Mouse (Mus musculus): Measurements from ENCODE around the gene Abcb10. TPM values are rescaled to one million over a fixed set of nuclear protein-coding genes. Genes with fewer than 3 reads are reported as not detected.

Abcb10 gene
- total RNA-seq, 2 experiments from 2014 or later: 18.3 to 19.1 TPM

DNA sequence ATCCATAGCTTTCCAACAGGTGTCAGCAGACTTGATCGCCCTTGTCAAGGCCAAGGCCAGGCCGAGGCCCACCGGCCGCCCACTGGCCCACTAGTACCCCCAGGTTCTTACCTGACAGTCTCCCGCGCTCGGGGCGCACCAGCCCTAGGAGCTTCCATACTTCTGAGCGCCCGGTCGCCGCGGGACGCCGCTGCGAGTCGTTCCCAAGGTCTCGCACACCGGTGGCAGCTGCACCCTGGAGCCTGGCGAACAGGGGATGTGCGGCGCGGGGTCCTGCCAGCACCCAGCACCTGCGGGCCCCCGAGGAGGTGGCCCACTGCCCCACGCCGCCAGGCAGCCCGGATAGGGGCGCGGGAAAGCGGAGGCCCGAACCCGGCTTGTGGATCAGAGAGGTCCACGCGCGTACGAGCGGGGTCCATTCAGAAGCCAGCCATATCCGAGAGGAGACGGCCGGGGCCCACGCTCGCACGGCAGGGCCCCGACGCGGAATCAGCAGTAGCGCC is 580 bp downstream of the Abcb10 start:
- peak in 1 of 2 experiments; percentile 34 for DNase-seq (ENCODE audit: low spot score in 2 of 2)

DNA sequence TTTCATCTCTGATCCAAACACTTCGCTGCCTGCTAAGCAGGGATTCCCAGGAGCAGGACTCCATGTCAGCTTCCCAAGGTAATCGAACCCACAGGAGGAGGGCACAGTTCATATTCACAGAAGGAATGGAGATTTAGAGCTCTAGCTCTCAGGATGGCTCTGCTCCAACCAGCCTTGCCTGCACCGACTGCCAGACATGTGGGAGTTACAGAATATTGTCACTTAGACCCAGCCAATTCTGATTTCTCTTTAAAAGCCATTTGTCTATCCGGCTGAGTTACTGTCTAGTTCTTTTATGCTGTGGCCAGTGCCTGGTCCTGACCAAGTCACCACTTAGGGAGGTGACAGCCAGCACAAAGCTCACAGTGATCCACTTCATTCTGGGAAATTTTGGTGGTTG is 1.2 kb downstream of the Abcb10 start:
- peak; percentile 48 to 79 for DNase-seq (ENCODE audit: low spot score in 2 of 2)

DNA sequence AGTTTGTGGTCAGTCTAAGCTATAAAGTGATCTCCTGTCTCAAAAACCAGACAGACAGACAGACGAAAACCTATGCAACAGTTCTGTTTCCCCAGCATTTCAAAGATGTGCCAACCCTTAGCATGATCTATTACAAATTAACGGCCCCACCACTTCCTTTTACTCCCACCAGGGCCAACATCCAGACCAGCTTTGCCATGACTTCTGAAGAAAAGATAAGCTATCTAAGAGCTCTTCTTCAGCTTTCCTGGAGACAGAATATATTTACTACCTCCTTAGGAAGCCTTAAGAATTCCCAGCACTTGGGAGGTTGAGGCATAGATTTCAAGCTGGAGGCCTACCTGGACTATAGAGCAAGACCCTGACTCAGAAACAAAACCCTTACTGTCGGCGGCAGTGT is 2.7 kb downstream of the Abcb10 start:
- DNase-seq (ENCODE audit: low spot score in 2 of 2): no peak

DNA sequence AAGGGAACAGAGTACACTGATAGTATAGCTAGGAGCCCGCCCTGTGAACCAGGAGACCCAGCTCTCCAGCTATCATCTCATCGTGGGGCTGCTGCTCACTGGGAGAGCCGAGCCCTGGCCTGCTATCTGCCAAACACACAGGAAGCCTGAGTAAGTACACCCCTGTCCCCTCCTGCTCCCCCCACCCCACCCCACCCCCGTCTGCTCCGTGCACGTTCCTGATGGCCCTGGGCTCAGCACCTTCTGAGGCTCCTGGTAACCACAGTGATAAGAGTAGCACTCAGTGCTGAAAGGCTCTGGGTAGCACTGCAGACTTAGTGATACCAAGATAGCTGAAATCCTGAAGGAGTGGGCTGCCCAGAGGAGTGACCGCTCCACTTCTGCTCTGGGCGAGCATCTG is 4.0 kb downstream of the Abcb10 start:
- DNase-seq (ENCODE audit: low spot score in 2 of 2): no peak

DNA sequence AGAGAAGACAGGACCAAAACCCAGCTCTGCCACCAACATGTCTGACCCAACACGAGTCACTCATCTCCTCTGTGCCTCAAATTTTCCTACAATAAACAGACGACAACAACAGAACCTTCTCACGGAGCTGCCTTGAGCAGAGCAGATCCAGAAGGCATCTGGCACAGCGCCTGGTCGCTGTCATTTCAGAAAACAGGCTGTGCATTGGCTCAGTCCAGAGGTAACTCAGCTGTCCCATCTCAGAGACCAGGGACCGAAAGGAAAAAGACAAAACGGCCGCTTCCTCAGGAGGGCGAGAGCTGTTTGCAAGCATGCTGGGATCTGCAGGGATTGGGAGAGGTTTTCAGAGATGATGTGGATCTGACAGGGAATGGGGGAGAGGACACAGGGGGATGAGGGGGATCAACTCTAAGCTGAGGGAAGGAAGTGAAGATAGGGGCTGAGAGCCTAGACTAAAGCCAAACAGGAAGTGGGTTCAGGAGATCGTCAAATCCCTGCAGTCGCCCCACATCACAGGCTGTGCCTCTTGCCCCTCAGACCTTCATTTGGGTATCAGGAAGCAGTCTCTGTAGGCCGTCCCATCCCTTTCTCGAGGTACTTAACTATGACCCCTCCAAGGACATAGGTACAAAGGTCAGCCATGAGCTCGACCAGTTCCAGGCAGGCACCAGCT is 4.6 kb downstream of the Abcb10 start:
- peak in 1 of 2 experiments; percentile 44 for DNase-seq (ENCODE audit: low spot score in 2 of 2)

DNA sequence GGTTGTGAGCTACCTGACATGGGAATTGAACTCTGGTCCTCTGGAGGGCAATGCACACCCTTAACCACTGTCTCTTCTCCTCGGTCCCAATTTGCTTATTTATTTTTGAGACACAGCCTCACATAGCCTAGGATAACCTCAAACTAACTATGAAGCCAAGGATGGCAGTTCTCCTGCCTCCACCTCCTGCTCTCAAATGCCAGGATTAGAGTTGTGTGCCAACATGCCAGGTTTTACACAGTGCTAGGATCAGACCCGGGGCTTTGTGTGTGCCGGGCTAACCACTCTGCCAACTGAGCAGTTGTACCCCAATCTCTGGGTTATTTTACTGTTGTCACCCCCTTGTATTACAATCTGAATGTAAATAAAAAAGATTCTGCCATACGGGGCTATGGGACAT is 5.4 kb downstream of the Abcb10 start:
- DNase-seq (ENCODE audit: low spot score in 2 of 2): peak in 1 of 2 experiments; percentile 59

DNA sequence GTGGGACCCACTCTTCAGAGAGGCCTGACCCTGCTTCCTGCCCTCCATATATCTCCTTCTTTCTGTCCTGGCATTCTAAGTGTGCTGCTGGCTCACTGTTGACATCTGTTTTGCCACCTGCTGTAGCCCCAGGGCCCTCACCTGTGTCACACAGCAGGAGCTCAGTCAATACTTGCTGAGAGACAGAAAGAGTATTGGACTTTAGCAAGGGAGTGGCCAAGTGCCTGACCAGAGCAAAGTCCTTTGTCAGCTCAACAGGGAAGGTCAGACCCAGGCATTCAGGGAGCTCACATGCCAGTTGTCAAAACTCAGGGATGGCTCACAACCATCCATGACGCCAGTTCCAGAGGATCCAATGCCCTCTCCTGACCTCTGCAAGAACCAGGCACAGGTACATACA is 9.4 kb downstream of the Abcb10 start:
- no peak for DNase-seq (ENCODE audit: low spot score in 2 of 2)

DNA sequence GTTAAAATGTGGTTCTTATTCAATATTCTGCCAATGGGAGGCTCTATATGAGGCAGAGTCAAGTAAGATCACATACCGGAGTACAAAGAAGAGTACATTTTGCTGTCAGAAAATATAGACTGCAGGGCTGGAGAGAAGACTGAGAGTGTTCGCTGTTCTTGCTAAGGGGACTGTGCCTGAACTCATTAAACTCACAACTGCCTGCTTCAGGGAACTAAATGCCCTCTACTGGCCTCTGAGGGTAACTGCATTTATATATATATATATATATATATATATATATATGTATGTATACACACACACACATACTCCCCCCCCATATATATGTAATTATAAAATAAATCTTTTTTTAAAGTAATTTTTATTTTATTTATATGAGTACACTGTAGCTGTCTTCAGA is 16.0 kb downstream of the Abcb10 start:
- no peak for DNase-seq (ENCODE audit: low spot score in 2 of 2)

DNA sequence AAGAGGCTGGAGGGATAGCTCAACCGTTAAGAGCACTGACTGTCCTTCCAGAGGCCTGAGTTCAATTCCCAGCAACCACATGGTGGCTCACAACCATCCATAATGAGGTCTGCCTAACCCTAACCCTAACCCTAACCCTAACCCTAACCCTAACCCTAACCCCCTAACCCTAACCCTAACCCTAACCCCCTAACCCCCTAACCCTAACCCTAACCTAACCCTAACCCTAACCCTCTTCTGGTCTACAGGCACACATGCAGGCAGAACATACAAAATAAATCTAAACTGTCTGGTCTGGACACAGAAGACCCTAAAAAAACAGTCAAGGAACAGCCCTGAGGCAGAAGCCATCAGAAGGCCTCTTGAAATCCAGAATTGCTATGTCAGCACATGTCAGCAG is 21.6 kb downstream of the Abcb10 start:
- DNase-seq (ENCODE audit: low spot score in 2 of 2): no peak

DNA sequence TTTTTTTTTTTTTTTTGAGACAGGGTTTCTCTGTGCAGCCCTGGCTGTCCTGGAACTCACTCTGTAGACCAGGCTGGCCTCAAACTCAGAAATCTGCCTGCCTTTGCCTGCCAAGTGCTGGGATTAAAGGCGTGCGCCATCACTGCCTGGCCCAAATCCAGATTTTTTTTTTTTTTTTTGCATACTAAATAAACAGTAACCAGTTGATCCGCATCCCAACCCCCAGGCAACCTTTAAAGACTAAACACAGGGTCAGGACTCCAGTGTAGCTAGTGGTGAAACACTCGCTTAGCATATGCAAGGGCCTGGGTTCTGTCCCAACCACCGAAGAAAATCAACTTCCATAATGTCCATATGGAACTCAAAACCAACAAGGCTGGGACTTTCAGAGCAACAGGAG is 22.4 kb downstream of the Abcb10 start:
- DNase-seq (ENCODE audit: low spot score in 2 of 2): peak in 1 of 2 experiments; percentile 42

DNA sequence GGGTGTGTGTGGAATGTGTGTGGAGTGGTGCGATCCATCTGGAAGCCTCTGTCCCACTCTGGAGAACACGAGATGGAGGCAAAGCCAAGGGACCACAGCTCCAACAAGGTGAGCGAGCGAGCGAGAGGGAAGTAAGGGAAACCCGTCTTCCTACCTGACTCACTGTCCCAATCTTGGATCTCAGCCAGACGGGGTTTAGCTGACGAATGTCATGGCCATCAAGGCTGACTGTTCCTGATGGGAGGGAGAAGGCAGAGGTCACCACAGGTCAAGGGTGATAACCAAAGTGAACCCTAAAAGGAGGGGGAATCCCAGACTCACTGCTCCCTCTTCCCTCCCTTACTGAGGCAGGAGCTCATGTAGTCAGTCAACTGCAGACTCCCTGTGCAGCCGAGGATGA is 22.9 kb downstream of the Abcb10 start:
- DNase-seq (ENCODE audit: low spot score in 2 of 2): no peak

DNA sequence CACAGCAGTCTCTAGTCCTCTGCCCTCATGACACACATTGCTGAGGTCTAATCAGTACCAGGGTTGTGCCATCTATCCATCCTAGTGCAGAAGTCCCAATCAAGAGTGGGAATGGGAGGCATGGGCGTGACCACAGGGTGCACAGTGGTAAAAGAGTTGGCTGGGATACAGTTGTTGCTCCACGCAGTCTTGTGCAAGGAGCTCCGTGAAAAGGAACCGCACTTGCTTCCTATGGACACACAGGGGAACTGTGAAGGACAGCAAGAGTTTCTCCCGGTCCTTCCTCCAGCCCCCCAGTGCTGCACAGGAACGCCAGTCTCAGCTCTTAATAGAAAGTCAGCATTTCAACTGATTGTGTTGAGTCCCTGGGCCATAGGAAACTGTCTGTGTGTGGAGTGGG is 23.4 kb downstream of the Abcb10 start:
- DNase-seq (ENCODE audit: low spot score in 2 of 2): no peak

DNA sequence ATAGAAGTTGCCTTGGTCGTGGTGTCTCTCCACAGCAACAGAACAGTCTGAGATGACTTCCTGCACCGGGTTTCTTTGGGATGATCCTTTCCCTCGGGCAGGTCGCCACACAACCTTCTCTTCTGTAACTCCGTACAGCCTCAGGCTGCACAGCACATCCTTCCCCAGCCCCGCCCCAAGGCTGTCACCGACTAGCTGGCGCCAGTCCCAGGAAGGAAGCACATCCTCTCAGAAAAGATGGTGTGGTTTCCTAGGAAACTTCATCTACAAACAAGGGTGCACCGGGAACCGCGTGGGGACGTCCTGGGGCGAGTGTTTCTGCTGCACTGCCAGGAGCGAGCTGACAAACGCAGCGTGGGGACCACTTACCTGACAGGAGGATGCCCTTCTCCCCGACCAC is 24.8 kb downstream of the Abcb10 start:
- no peak for DNase-seq (ENCODE audit: low spot score in 2 of 2)

DNA sequence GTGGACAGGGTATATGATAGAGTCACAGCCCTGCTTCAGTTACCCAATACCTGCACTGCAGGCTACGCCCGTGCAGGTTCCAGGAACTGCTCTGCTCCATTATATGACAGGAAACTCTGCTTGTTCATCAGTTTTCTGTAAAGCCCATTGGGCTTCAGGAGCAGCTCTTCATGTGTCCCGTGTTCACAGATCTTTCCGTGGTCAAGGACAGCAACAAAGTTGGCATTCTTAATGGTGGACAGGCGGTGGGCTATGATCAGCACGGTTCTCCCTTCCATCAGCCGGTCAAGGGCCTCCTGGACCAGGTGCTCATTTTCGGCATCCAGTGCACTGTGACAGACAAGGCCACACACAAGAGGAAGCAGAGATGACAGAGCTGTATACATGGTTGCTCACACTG is 28.7 kb downstream of the Abcb10 start:
- no peak for DNase-seq (ENCODE audit: low spot score in 2 of 2)

DNA sequence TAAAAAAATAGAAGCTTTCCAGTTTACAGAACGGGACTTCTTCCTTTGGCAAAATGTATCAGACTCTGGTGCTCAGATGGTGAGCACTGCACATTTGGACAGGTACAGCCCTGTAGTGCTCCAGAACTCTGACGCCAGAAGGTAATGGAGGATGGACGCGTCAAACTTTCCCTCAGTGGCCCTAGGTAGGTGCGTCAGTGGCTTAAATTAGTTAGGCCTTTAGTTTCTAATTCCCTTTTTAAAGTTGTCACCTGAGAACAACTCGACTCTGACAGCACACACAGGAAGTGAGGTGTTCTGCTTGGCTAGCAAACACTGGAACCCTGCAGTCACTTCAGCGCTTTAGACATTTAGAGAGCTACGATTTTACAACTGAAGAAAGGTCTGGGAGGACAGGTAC is 29.2 kb downstream of the Abcb10 start:
- DNase-seq (ENCODE audit: low spot score in 2 of 2): no peak

DNA sequence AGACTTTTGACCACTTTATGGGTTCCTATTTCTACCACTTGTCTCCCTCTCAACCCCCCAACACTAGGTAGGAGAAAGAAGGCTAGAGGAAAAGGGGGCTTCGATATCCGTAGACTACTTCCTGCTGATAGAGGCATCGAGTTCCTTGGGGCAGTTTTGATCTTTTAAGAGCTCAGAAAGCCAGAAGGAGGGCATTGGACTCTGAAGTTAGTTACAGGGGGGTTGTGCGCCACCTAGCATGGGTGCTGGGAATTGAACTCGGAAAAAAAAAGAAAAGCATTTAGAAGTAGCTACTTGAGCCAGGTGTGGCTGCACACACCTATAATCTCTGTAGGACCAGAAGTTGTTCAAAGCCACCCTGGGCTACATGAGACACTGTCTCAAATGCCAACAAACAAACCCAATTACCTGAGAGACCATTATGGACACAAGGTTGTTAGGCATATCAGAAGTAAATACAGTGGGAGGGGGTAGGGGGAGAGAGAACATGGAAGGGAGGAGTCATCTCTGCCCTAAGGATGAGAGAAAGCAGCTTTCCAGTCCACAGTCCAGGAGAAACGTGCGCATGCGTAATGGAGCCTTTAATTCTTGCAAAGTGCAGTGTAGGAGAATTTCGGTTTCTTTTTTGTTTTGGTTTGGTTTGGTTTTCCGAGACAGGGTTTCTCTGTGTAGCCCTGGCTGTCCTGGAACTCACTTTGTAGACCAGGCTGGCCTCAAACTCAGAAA is 32.7 kb downstream of the Abcb10 start:
- peak in 1 of 2 experiments; percentile 37 for DNase-seq (ENCODE audit: low spot score in 2 of 2)

DNA sequence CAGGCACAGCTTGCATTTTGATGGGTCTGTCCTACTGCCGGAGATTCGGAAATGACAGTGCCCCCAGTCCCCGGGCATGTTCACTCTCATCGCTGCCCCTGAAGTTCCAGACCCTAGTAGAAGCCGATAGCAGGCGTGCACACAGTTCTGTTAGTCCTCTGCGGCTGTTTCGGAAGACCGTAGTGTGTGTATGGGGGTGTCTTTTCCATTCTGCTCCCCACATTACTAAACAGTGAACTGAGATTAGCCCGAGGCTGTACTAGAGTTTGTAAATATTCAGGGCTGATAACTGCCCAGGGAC is 33.3 kb downstream of the Abcb10 start:
- DNase-seq (ENCODE audit: low spot score in 2 of 2): no peak

DNA sequence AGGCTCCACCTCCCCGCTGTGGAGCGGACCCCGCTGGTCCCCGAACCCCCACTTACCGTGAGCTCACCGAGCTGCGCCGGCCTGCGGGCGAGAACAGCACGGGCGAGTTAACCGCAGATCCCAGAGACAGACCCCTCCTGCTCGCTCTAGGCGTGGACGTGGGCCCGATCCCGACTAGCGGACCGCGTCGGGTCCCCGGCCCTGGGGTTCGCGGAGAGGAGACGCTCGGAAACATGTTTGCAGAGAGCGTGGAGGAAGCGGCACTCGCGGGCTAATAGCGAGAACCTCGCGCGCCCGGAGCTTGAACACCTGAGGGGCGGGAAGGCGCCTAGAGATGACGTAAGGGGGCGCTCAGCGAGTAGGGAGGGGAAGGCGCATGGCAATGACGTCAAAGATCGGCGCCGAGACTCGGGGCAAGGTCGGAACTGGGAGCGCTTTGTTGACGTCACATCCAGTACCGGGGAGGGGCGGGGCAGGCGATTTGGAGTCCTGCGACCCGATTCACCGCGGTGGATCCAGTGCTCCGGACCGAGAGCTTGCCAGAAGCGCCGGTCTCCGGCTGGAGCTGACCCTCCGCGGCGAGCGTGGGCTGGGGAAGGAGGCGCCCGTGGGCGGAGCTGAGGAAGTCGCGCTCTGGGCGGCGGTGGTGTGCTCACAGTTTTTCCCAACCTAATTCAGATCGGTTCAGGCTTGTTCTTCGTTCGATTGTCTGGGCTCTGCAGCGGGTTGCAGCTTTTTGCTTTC is 33.8 kb downstream of the Abcb10 start, which contains the start of gene Nup133:
Gene Nup133 (minus strand): TSS at position 324 of the 744 bp plus-strand sequence.
- DNase-seq (ENCODE audit: low spot score in 2 of 2): peak; percentile 100

DNA sequence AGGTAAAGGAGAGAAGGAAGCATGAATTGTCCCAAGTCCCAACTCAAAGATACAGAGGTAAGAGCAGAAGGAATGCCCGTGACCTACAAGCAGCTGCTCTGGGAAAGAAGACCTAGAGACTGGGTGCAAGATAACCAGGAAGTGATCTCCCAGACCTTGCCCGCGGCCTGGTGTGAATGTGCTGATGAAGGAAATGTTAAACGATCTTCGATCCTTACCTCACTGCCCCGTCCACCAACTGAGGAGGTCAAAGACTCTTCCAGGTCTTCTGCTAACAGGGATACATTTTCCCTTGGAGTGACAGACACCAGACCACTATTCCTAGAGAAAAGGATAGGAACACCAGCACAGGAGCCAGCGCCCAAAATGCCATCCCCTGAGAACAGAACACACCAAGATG is 53.9 kb downstream of the Abcb10 start:
- no peak for DNase-seq (ENCODE audit: low spot score in 2 of 2)

DNA sequence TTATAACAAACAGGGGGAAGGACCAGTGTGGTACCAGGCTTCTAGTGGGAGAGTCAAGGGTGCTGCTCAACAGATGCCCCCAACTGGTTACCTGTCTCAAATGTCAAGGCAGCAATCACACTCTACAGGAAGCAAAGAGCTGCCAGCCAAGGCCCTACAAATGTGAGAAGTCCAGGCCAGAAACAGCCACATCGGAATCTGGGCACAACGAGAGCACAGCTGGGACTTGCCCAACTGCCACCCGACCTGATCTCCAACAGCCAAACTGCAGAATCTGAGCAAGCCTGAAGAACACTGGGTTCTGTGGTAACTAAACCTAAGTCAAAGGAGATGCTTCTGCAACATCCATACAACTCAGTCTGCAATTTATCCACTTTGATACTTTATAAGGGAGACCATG is 57.3 kb downstream of the Abcb10 start:
- DNase-seq (ENCODE audit: low spot score in 2 of 2): no peak

DNA sequence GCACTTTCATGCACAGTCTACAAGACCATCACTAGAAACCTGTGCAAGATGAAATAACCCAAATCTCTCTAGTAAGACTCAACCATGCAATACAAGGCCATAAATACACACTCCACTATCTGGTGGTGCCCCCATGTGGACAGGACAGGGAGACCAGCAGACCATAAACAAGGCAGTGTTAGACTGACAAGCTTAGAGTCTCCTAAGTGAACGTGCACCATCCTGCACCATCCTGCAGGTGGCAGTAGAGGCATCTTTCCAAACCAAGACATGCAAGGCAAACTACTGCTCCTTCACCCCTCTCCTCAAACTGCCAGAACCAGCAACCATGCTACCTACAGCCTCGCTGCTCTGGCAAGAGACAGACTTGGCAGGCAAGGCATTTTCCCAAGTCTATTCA is 58.2 kb downstream of the Abcb10 start:
- DNase-seq (ENCODE audit: low spot score in 2 of 2): peak; percentile 81 to 89

DNA sequence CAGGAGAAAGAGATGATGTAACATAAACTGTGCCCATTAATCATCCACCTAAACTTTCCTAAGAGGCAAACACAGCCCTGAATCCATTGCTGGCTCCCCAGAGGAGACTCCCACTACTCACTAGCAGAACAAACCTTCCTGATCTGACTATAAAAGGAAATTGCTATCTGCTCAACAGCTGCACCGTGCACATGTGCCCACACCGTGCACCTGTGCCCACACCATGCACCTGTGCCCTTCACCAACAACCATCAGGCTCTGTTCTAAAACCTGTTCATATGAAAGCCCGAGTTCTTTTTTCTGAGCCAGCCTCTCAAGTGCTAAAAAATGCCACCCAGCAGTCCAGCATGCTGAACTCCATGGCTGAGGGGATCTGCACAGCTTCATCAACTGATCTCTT is 68.3 kb downstream of the Abcb10 start:
- no peak for DNase-seq (ENCODE audit: low spot score in 2 of 2)

All from layer of hippocampus, postnatal 14 days (tissue).